Mouse (Mus musculus) lung, adult 18-20 months (tissue): ENCODE measurements around the gene Gm21761.
"Not testable (repeated sequence)": the region's sequence is repeated elsewhere in the genome, so short reads cannot be mapped to it uniquely, and the experiment has no call there.

ENCODE experiments used
- DNase-seq, 2 experiments: peaks; one replicate each; pipeline ENCODE4 v3.0.0; 2022; ENCODE audit warnings: mixed read lengths in 2 of 2

Gene Gm21761

DNA sequence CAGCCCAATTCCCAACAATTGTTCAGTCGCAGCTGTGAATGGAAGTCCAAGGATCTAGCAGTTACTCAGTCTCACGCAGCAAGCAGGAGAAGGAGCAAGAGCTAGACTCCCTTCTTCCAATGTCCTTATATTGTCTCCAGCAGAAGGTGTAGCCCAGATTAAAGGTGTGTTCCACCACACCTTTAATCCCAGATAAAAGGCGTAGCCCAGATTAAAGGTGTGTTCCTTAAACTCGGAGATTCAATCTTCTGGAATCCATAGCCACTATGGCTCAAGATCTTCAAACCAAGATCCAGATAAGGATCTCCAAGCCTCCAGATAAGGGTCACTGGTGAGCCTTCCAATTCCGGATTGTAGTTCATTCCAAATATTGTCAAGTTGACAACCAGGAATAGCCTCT, at the start of gene Gm21761:
Gm21761 (minus strand) TSS at position 101 of the 400 bp plus-strand sequence.
- not testable (repeated sequence) for DNase-seq

DNA sequence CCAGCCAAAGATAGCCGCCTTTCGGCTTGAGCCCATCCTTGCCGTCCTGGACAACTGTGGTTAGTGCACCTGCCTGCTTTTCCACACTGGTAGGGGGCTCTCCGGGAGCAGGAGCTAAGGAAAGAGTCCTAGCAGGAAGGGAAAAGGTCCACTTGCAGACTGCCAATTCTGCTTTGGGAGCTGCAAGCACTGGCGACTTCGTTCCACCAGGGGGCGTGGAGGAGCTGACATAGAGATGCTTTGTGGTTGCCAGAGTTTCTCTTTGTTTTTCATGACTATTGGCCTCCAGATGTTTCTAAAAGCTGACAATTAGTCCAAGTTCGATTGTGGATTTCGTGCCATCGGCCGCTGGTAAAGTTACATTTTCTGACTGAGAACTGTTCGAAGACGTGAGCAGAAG, 40.1 kb upstream of the Gm21761 start:
- DNase-seq, result not testable (repeated sequence)

DNA sequence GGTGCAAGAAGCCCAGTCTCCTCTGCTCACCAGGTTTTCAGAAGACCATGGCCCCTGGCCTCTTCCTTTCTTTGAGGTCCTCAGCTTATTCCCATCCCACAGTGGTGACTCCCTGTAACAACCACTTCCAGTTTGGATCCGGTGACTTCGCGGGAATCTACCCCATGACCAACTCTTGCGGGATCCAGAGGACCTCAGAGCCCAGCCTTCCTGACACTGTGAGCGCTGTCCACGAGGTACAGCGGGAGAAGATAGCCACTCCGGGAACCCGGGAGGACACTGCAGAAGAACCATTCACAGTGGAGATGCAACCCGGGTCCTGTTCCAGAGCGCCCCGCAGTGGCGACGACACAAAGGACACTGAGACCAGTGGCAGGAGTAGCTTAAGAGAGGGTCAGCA, 39.1 kb upstream of the Gm21761 start:
- DNase-seq, result not testable (repeated sequence)

DNA sequence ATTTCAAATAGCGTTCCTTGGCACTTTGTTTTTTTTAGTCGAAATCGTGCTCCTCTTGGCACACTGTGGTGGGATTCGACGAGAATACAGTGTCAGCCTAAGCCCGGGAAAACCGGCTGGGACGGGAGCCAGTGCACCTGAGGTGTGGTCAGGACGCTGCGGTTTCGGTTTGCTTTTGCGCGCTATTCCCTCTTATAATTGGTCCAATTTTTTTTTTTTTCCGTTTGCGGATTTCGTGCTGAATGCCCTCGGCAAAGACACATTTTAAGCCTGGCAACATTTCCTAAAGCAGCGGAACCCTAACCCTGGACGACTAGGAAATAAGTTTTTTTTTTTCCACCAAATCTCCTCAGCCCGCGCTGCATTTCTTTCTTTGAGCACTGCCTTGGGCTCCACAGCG, 36.9 kb upstream of the Gm21761 start:
- peak; percentile 20 to 27 for DNase-seq

DNA sequence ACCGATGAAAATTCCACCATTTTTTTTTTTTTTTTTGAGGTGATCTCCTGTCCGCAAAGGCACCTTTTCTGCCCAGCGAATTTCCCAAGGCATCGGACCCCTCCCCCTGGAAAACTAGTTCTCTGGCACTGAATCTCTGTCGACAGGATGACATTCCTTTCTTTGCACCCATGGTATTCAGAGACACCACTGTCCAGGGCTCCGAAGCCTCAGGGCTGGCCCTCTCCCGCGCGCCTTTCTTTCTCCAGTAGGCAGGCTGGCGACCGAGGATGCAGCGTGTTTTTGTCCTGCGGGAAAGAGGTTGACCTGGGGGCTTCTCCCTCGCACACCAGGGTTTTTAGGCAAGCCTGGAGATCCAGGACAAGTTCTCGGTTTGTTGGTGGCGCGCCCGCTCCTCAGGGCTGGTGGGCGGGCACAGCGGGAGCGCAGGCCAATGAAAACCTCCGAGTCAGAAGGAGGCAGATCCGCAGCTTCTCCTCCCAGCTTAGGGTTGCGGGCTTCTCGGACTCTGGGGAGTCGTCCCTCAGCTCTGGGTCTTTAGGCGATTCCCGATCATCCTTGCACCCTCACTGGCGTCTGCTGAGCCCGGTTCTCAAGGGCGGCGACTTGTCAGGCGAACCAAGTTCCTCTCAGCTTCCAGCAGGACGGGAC, 36.4 kb upstream of the Gm21761 start:
- DNase-seq, result not testable (repeated sequence)

DNA sequence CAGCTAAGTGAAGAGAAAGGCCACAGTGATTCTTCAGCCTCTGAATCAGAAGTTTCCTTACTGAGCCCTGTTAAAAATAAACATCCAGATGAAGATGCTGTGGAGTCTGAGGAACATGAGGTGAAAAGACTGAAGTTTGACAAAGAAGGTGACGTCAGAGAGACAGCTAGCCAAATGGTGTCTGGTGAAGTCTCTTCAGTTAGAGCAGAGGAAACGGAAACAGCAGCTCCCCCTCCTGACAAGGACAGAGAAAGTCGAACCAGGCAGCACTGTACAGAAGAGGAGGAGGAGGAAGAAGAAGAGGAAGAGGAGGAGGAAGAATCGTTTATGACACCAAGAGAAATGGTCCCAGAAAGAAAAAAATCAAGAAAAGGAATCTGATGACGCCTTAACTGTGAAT, 33.8 kb upstream of the Gm21761 start:
- not testable (repeated sequence) for DNase-seq

DNA sequence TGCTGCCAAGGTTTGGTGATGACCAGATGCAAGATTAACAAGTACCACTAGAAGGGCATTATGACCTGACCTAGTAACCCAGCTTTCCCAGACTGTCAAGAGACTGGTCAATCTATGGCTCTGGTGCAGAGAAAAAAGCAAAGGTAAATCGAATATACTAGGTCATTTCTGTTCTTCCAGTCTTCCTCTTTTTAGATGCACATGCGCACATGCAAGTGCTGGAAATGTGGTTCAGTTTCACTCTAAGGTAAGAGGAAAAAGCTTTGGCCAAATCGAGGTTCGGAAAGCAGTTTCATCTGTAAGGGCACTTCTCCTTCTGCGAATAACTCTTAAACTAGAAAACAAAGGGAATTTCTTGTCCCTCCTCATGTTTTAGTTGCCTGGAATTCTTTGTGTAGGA, 26.5 kb upstream of the Gm21761 start:
- DNase-seq, result not testable (repeated sequence)

DNA sequence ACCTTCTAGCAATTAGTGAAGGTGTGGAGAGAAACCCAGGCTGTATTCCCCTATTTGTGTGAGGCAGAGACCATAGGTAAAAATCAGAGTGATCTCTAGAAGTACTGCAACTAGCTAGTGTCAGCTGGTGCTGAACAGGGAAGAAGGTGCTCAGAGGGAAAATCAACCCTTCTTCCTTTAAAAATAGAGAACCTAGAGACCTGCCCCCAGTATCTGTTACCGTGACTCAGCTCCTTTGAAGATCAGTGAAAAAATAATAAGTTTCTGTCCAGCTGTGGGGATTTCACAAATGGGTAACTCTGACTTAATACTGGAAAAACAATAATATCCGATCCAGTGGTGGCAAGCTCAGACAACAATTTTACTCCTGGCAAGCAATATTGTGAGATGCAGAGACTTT, 26.0 kb upstream of the Gm21761 start:
- not testable (repeated sequence) for DNase-seq

DNA sequence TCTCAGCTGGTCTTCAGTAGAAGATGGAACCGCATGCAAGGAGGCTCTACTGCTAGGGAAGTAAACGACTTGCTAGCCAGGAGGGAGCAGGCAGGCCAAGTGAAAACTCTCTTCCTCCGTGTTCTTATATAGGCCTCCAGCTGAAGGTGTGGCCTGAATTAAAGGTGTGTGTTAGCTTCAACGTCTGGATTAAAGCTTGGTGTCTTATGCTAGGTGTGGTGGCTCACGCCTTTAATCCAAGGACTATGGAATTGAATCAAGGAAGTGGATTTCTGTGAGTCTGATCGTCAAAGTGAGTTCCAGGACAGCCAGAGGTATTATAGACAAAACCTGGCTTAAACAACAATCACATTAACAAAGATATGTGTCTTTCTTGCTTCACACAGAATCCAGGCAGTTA, 21.6 kb upstream of the Gm21761 start, which contains the start of gene B020031M17Rik:
B020031M17Rik (minus strand) TSS at position 101 of the 400 bp plus-strand sequence.
- not testable (repeated sequence) for DNase-seq

DNA sequence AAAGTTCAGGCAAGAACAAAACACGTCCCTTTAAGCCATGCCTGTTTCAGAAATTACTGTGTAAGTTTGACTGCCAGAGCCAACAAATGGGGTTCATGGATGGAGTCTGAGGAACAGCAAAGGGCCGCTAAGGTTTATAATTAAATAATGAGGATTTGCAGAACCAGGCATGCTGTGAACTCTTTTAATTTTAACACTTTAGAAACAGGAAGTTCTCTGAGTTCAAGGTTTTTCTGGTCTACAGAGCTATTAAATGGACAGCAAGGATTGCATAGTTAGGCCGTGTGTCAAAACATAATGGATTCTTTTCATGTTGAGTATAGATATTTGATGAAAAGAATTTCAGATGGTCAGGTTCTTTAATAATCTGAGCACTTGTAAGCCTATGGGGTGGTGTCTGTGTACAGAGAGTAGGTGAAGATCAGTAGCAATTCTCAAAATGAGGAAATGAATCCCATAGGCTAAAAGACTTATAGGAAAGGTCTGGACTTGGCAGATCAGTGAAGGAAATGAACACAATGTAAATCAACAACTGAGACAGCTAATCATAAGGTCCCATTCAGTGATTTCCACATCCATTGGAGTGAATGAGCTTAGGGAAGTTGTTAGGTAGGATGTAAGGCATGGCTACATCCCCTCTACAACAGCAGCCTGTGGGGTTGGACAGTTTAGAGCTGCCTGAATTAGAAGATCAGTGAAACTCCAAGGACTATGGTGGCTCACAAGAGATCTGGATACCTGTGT, 4.3 kb downstream of the Gm21761 start:
- DNase-seq, result not testable (repeated sequence)

DNA sequence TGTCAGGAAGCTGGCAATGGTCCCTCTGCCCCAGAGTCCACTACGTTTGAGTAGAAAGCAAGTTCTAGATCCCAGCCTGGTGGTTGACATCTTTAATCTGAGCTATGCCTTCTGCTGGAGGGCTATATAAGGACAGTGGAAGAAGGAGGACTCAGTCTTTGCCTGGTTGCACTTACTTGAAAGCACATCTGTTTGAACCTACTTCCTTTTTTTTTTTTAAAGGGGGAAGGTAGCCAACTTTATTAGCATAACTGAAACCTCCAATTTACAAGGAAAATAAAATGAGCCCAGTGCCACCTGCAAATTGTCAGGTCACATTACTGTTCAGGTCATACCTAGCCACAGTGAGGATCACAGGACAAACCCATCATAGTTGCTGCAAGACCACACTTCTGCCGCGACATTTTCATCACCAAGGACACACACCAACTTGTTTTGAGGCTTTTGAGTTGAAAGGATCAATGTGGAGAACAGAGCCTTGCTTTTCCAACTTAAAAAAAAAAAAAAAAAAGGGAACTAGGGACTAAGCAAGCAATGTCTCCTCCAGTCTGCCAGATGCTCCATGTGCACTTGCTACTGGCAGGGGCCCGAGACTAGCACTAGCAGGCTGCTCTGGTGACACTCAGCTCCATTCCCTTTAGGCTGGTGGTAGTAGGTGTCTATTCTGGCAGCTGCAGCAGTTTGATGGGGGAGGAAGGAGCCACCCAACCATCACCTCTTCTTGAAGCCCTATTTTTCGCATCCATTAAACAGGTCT, 11.9 kb downstream of the Gm21761 start:
- DNase-seq, result not testable (repeated sequence)

DNA sequence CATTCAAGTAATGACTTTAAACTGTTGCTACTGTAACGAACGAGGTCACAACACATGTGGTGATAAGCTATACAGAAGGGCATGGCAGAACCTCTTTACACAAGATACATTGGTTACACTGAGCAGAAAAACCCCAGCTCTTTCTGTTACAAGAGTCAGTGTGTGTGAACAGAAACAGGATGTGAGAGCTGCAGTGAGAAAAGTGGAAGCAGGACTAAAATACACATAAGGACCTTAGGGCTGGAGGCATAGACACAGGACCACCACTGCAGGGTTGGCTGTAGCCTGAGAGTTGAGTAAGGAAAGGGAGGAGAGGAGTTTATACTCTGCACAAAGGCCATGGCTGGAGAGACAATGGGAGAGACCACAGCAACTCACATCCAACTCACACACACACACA, 12.6 kb downstream of the Gm21761 start:
- DNase-seq, result not testable (repeated sequence)

DNA sequence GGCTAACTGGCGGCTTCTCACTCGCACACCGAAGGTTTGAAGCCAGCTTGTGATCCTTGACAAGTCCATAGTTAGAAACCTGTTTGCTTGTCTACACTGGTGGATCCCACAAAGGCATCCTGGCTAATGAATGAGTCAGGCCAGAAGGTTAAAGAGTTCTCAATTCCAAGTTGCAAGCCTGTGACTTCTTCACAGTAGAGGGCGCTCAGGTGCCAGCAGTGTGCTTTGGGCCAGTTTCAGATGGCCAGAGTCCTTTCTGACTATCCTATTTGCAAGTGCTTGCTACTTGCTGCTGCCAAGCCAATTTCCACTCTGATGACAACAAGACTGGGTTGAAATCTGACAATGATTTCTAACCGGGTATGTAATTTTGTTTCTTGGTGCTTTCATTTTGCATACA, 30.5 kb downstream of the Gm21761 start:
- DNase-seq, result not testable (repeated sequence)

DNA sequence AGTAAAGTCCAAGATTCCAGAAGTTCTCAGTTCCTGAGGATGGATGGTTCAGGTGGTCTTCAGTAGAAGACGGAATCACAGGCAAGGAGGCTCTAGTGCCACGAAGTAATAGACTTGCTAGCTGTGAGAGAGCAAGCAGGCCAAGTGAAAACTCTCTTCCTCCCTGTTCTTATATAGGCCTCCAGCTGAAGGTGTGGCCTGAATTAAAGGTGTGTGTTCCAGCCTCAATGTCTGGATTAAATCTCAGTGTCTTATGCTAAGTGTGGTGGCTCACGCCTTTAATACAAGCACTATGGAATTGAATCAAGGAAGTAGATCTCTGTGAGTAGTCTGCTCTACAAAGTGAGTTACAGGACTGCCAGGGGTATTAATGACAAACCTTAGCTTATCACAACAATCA, 34.4 kb downstream of the Gm21761 start, which contains the start of gene Tcstv1:
Tcstv1 (minus strand) TSS at position 101 of the 400 bp plus-strand sequence.
- not testable (repeated sequence) for DNase-seq

DNA sequence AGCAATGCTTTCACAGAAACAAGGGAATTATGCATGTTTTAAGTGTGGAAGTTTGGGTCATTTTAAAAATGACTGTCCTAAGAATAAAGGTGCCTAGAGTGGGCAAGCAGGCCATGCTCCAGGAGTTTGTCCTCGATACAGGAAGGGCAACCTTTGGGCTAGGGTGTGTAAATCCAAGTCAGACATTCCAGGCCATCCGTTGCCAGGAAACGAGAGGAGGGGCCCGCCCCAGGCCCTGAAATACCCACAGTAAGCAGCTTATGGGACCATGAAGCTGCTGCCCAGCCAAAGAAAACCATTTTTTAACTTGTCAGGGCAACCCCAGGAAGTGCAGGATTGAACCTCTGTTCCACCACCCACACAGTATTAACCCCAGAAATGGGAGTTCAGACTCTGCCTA, 42.2 kb downstream of the Gm21761 start:
- not testable (repeated sequence) for DNase-seq

DNA sequence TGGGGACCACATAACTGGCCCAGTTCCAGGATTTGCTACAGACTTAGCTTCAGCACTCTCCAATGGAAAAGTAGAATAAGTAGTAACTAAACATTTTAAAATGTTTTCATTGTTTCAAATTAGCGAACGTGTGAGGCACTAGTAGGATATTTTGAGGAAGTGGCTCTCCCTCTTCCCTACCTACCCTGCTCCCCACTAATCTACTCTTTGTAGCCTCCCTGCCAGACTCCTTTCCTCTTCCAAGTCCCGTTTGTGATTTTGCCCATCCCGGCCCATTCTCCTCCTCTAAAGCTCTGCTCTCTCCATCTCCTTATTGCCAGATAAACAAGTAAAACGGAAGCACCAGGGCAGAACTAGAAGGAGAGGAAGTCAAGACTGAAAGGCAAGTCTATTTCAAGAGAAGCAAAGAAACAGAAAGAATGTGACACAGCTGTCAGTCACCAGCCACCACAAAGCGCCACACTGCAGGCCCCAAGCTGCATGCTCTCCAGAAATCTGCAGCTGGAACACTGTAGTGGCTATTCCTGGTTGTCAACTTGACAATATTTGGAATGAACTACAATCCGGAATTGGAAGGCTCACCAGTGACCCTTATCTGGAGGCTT, 64.6 kb downstream of the Gm21761 start:
- DNase-seq, result not testable (repeated sequence)

DNA sequence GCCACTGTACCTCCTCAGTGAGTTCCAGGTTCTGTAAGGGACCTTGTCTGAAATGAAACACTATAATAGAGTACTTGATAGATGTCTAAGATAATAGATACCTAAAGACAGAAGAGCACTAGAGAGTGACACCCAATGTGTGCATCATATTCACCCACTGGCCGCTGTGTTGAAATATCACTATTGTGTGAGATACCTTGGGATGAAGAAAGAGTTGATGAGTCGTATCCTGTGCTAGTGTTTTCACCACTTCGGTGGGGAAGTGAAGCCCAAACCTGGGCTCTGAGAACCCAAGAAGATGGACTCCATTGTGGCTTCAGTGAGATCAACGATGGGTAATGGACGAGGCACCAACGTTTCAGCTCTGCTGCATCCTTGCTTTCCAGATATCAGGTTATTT, 66.7 kb downstream of the Gm21761 start:
- DNase-seq, result not testable (repeated sequence)
